ENCODE assay signal across 9 mouse cellular contexts in the genomic region with DNA sequence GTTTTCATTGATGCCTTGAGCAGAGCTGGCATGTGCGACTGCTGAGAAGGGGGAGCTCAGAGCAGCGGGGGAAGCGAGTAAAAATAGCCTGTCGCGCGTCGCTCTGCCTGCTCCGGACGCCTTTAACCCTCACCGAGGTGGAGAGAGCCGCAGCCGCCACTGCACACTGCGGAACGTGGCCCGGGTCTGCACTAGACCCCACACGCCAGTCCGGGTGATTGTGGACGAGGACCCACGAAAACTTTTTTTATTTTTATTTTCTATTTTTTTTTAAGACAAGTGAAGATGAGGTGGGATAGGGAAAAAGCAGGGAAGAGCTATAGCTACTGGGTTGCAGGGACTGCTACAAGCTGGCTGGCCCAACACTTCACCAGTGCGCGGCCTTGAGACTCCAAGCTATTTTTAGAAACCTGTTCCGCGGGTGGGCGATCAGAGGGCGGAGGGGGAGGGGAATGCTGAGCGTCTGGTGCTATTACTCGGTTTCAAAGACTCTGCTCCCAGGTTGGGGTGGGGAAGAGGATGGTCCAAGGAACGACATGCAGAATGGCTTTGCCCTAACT. TPM values are rescaled to one million over a fixed set of nuclear protein-coding genes. Genes with fewer than 3 reads are reported as not detected.
DNase-seq lines count a peak whose midpoint lies in the region; ATAC-seq and TF ChIP-seq lines count a peak whose summit lies in the region.
"Had no signal": no experiment of that assay in that cellular context is flagged by ENCODE, and none has a peak within 500 bp of the region (broad histone marks: within the 10 kb centered on the region; RNA-seq: fewer than 3 reads in every experiment).

No protein-coding gene starts in this region.

- H3K27me3 ChIP-seq in forebrain, embryonic 10.5 days (ENCODE audit: poor library complexity, severe bottlenecking), result peaks cover 75% of the 10 kb centered on the region

- no peaks in the 10 kb centered on the region for H3K36me3 ChIP-seq in forebrain, embryonic 10.5 days (replicated peaks)

- H3K4me3 ChIP-seq in forebrain, embryonic 10.5 days, result peak overlapping the region; percentile 69
- H3K4me3 ChIP-seq in layer of hippocampus, adult 2 months, result peak overlapping the region; percentile 75

- DNase-seq in left cerebral cortex, adult 18-20 months (ENCODE audit: low spot score in 2 of 2), result peak; percentile 35 to 57
- no peak for DNase-seq in left cerebral cortex, adult 11 months (ENCODE audit: low spot score)
- DNase-seq in forebrain, embryonic 10.5 days (ENCODE audit: extremely low spot score, low spot score), result no peak
- peak in 1 of 2 experiments; percentile 51 for DNase-seq in layer of hippocampus, adult 2 months (ENCODE audit: low spot score in 2 of 2)
- peak; percentile 36 for DNase-seq in neural tube, embryonic 10.5 days (ENCODE audit: extremely low spot score, low spot score)
- DNase-seq in kidney, postnatal 10 days, result no peak

- TF ChIP-seq CTCF in layer of hippocampus, adult 2 months (conservative IDR thresholded peaks at IDR 0.05), result no peak

- under 1% methylated on average over 28 of the region's 28 CpGs for whole genome bisulfite sequencing in forebrain, embryonic 10.5 days

- ATAC-seq in erythroblast, adult 5-6 weeks (replicated peaks; ENCODE audit: low FRiP score, poor library complexity, severe bottlenecking), result no peak
- ATAC-seq in erythroid progenitor cell, adult 5-6 weeks (replicated peaks; ENCODE audit: low FRiP score, poor library complexity, severe bottlenecking), result no peak

- H3K4me1 ChIP-seq in forebrain, embryonic 10.5 days, result peaks cover 56% of the 10 kb centered on the region

- no peaks in the 10 kb centered on the region for H3K9me3 ChIP-seq in forebrain, embryonic 10.5 days

- 0 out of 2 replicates have a peak overlapping the region, but pooled peaks have one; percentile 30 for H3K27ac ChIP-seq in forebrain, embryonic 10.5 days
- H3K27ac ChIP-seq in layer of hippocampus, adult 2 months, result peak overlapping the region; percentile 96

RNA-seq across cellular contexts. Expression of a gene that starts 2.6 kb away (rescaled TPM):
- total RNA-seq in left cerebral cortex, adult 18-20 months (2021), result 10 to 100 TPM; 72.7 to 85.8 TPM
- polyA plus RNA-seq in forebrain, embryonic 10.5 days (2016; fragmentation: Nextera tagmentation; extraction: Ambion mirVana), result 5.0 and 5.2 TPM in 2 replicates
- 10 to 100 TPM; 66.4 to 67.1 TPM for total RNA-seq in layer of hippocampus, adult 2 months (2021)
- not detected in 2 replicates for total RNA-seq in erythroblast, adult 5-6 weeks (2015; ENCODE audit: low replicate concordance)
- total RNA-seq in erythroblast, adult 5-6 weeks (2017; ENCODE audit: low replicate concordance), result not detected in 2 replicates
- not detected in 2 replicates for total RNA-seq in erythroid progenitor cell, adult 5-6 weeks (2015; ENCODE audit: low replicate concordance)
- total RNA-seq in erythroid progenitor cell, adult 5-6 weeks (2017; ENCODE audit: low replicate concordance), result not detected in 2 replicates
- total RNA-seq: heart, adult 18-20 months had no signal

Comparison
In these comparisons a context has a peak if more than half of its experiments do, and no peak if none do; other contexts are left out.
1. DNase-seq: peak in left cerebral cortex, adult 18-20 months (2 of 2) and neural tube, embryonic 10.5 days (single experiment); none in left cerebral cortex, adult 11 months (single experiment), forebrain, embryonic 10.5 days (single experiment) and kidney, postnatal 10 days (single experiment).
2. RNA of a gene that starts 2.6 kb away (total RNA-seq): 72.7 to 85.8 TPM in left cerebral cortex, adult 18-20 months and 66.4 to 67.1 TPM in layer of hippocampus, adult 2 months; not detected in erythroblast, adult 5-6 weeks and not detected in erythroid progenitor cell, adult 5-6 weeks; every median in the first group is over 10 times any median in the second.